Mouse (Mus musculus): ENCODE results near the gene Lactb. TPM values are rescaled to one million over a fixed set of nuclear protein-coding genes. Genes with fewer than 3 reads are reported as not detected.

The Lactb gene
- 7.5 and 7.8 TPM in 2 replicates for polyA plus RNA-seq (2015; fragmentation: Nextera tagmentation; extraction: Ambion mirVana)

DNA sequence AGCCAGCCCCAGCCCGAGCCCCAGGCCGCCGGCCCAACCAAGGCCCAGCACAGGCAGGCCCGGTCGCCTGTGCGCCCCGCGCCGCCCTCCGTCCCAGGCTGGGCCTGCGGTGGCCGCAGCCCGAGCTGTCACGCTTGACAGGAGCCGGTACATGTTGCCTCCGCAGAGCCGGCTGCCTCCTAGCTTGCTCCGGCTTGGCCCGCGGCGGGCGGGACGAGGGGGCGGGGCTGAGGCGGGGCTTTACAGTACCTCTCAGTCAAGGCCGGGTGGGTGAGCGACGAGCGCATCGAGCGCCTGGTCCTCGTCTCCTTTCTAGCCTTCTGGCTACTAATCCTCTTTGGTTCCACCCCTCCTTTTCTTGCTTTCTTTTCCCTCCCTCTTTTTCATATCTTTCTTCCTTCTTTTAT, at the start of gene Lactb:
Gene Lactb (minus strand): TSS at position 246 of the 407 bp plus-strand sequence.
- Histone ChIP-seq H3K4me2 (replicated peaks) (peak within 1 kb of the TSS; percentile 73), H3K27ac (peak within 1 kb of the TSS; percentile 70), H3K9me3 (no peaks in the 10 kb centered on the region), H3K9ac (peak within 1 kb of the TSS; percentile 79), H3K36me3 (peaks cover 8% of the 10 kb centered on the region), H3K27me3 (no peaks in the 10 kb centered on the region), H3K4me3 (peak within 1 kb of the TSS; percentile 88), H3K4me1 (peaks cover 9% of the 10 kb centered on the region; the same call in 1 of the 2 replicates)
- peak; percentile 97 for ATAC-seq (ENCODE audit: low FRiP score, low read depth)
- WGBS = under 1% methylated on average over 32 of the region's 32 CpGs

- no peaks in the 10 kb centered on the region for H3K9me3 ChIP-seq
- no peak overlapping the region for H3K4me2 ChIP-seq (replicated peaks)
- no peak overlapping the region for H3K9ac ChIP-seq
- H3K36me3 ChIP-seq = peaks cover 75% of the 10 kb centered on the region
- WGBS = 96% methylated on average over 9 of the region's 9 CpGs
- no peaks in the 10 kb centered on the region for H3K27me3 ChIP-seq
- no peak overlapping the region for H3K27ac ChIP-seq
- no peak overlapping the region for H3K4me3 ChIP-seq
- ATAC-seq (ENCODE audit: low FRiP score, low read depth) = no peak
- H3K4me1 ChIP-seq = no peaks in the 10 kb centered on the region
Observed at GRCm38 (mm10) chr9:67023371-67023770, 48.1 kb upstream of the Lactb start.

DNA sequence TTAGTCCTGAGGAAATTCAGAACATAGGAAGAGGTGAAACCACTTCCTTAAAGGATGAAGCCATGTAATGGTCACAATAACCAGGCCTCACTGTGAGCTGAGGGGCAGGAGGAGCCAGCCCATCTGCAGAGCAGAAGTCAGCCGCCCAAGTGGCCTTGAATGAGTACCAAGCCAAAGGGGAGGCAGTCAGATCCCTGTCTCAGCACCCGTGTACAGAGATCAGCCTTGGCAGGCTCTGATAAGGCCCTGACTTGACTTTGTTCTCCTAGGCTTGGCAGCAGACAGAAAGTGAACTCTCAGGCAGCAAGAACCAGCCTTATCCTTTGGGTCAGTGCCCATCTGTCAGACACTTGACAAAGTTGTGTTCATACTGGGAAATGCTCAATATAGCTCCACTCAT, 44.8 kb upstream of the Lactb start:
- Histone ChIP-seq H3K4me2 (replicated peaks) (no peak overlapping the region), H3K4me1 (no peaks in the 10 kb centered on the region), H3K27me3 (no peaks in the 10 kb centered on the region), H3K27ac (no peak overlapping the region), H3K9me3 (no peaks in the 10 kb centered on the region), H3K4me3 (no peak overlapping the region), H3K9ac (no peak overlapping the region), H3K36me3 (peaks cover 44% of the 10 kb centered on the region)
- no peak for ATAC-seq (ENCODE audit: low FRiP score, low read depth)
- WGBS = 64% methylated on average over 2 of the region's 2 CpGs

DNA sequence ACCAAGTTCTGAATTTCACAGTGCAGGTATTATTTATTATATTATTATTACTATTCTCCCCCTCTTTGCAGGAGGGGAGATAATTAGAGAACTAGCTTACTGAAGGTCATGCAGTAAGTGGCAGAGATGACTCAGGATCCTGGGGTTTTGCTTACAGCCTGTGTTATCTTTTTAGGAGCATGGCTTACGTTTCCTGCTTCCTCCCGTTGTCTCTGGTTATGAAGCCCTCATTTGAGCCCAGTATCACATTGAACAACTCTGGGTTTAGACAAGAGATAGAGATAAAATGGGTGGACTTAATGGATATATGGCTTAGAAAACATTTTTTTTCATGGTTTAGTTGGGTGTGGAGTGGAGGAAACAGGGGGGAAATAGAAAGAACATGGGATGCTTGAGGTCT, 38.2 kb upstream of the Lactb start:
- Histone ChIP-seq H3K9ac (no peak overlapping the region), H3K36me3 (no peaks in the 10 kb centered on the region), H3K9me3 (no peaks in the 10 kb centered on the region), H3K27ac (no peak overlapping the region), H3K4me1 (peaks cover 32% of the 10 kb centered on the region), H3K4me3 (no peak overlapping the region), H3K27me3 (no peaks in the 10 kb centered on the region), H3K4me2 (replicated peaks) (no peak overlapping the region)
- 80% methylated on average over 2 of the region's 2 CpGs for WGBS
- ATAC-seq (ENCODE audit: low FRiP score, low read depth) = no peak

- Histone ChIP-seq H3K27me3 (no peaks in the 10 kb centered on the region), H3K4me2 (replicated peaks) (no peak overlapping the region), H3K27ac (peak overlapping the region; percentile 63; the same call in 1 of the 2 replicates), H3K4me3 (no peak overlapping the region), H3K9ac (no peak overlapping the region), H3K9me3 (no peaks in the 10 kb centered on the region), H3K4me1 (peaks cover 42% of the 10 kb centered on the region), H3K36me3 (no peaks in the 10 kb centered on the region)
- peak; percentile 85 for ATAC-seq (ENCODE audit: low FRiP score, low read depth)
- 25% methylated on average over 3 of the region's 3 CpGs for WGBS
Observed at GRCm38 (mm10) chr9:67012470-67012869, 37.2 kb upstream of the Lactb start.

DNA sequence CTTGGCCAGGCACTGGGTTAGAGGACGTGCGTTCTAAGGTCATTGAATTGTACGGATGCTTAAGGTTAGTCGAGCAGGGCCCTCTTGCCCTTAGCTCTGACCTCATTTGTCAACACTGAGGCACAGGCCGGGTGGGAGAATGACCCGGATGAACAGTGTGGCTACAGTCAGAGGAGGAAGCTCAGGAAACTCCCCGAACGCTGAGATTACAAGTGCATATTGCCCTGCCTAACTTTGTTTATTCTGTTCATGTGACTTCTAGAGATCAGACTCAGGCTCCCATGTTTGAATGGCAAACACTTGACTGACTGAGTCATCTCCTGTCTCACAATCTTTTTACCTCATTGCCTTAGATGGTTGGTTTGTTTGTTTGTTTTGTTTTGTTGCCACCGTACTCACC, 36.2 kb upstream of the Lactb start:
- no peak overlapping the region for H3K4me2 ChIP-seq (replicated peaks)
- no peak for ATAC-seq (ENCODE audit: low FRiP score, low read depth)
- no peak overlapping the region for H3K4me3 ChIP-seq
- peaks cover 49% of the 10 kb centered on the region for H3K4me1 ChIP-seq
- no peaks in the 10 kb centered on the region for H3K36me3 ChIP-seq
- no peaks in the 10 kb centered on the region for H3K9me3 ChIP-seq
- no peak overlapping the region for H3K27ac ChIP-seq
- H3K27me3 ChIP-seq = no peaks in the 10 kb centered on the region
- no peak overlapping the region for H3K9ac ChIP-seq
- WGBS = 84% methylated on average over 9 of the region's 9 CpGs

- H3K9ac ChIP-seq = peak overlapping the region; percentile 10; the same call in 1 of the 2 replicates
- H3K4me1 ChIP-seq = peaks cover 54% of the 10 kb centered on the region
- H3K9me3 ChIP-seq = no peaks in the 10 kb centered on the region
- peak overlapping the region; percentile 74 for H3K27ac ChIP-seq
- no peak overlapping the region for H3K4me3 ChIP-seq
- H3K27me3 ChIP-seq = no peaks in the 10 kb centered on the region
- peak overlapping the region; percentile 33 for H3K4me2 ChIP-seq (replicated peaks)
- ATAC-seq (ENCODE audit: low FRiP score, low read depth) = no peak
- no peaks in the 10 kb centered on the region for H3K36me3 ChIP-seq
- 6% methylated on average over 11 of the region's 11 CpGs for WGBS
Observed at GRCm38 (mm10) chr9:67008781-67009180, 33.5 kb upstream of the Lactb start.

- Histone ChIP-seq H3K27ac (no peak overlapping the region), H3K27me3 (no peaks in the 10 kb centered on the region), H3K4me2 (replicated peaks) (no peak overlapping the region), H3K4me3 (no peak overlapping the region), H3K36me3 (no peaks in the 10 kb centered on the region), H3K9me3 (no peaks in the 10 kb centered on the region), H3K4me1 (peaks cover 38% of the 10 kb centered on the region), H3K9ac (no peak overlapping the region)
- 68% methylated on average over 4 of the region's 4 CpGs for WGBS
- no peak for ATAC-seq (ENCODE audit: low FRiP score, low read depth)
Observed at GRCm38 (mm10) chr9:67006376-67006775, 31.1 kb upstream of the Lactb start.

- Histone ChIP-seq H3K27me3 (no peaks in the 10 kb centered on the region), H3K36me3 (no peaks in the 10 kb centered on the region), H3K4me1 (peaks cover 40% of the 10 kb centered on the region), H3K4me2 (replicated peaks) (no peak overlapping the region), H3K9ac (no peak overlapping the region), H3K27ac (no peak overlapping the region), H3K9me3 (no peaks in the 10 kb centered on the region), H3K4me3 (no peak overlapping the region)
- 88% methylated on average over 11 of the region's 11 CpGs for WGBS
- no peak for ATAC-seq (ENCODE audit: low FRiP score, low read depth)
Observed at GRCm38 (mm10) chr9:67005161-67005742, 30.0 kb upstream of the Lactb start.

DNA sequence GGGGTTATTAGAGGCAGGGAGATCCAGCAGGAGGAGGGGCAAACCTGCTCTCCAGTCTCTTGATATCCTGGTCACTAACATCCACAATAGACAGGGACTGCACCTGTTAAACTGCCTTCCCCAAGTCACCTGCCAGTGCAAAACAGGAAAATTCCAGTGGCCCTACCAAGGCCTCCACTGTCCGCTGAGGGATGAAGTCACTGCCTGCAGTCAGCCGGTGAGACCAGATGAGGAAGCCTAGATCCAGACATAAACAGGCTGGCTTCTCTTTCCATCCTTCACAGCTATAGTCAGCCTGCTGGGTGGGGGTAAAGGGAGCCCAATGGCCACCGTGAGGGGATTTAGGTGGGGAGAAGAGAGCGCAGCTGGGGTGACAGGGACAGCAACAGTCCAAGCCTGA, 28.4 kb upstream of the Lactb start:
- no peaks in the 10 kb centered on the region for H3K9me3 ChIP-seq

DNA sequence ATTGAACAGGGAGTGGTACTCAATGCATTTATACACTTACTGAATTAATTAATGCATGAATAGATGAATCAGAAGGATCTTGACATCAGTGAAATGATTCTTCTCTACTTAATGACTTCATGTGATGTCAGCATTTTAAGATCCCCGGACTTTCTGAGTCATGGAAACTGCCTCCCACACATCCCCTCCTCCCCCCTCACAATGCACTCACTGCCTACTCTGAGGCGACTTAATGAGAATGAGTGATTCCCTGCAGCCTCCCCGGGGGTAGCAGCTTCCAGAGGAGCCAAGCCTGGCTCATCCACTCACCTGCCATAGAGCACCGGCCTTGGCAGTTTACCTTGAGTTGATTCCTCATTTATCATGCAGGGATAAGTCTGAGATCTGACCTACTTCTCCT, 27.9 kb upstream of the Lactb start:
- Histone ChIP-seq H3K9me3 (no peaks in the 10 kb centered on the region), H3K36me3 (no peaks in the 10 kb centered on the region), H3K4me3 (no peak overlapping the region), H3K27me3 (no peaks in the 10 kb centered on the region), H3K9ac (no peak overlapping the region), H3K4me1 (peaks cover 22% of the 10 kb centered on the region), H3K27ac (no peak overlapping the region), H3K4me2 (replicated peaks) (no peak overlapping the region)
- no peak for ATAC-seq (ENCODE audit: low FRiP score, low read depth)
- WGBS = 38% methylated on average over 4 of the region's 4 CpGs

More for the DNA sequence above, 28.4 kb upstream of the Lactb start:
- WGBS = 49% methylated on average over 4 of the region's 4 CpGs
- Histone ChIP-seq H3K4me3 (no peak overlapping the region), H3K36me3 (no peaks in the 10 kb centered on the region), H3K4me2 (replicated peaks) (no peak overlapping the region), H3K27me3 (no peaks in the 10 kb centered on the region), H3K9ac (no peak overlapping the region), H3K4me1 (peaks cover 27% of the 10 kb centered on the region), H3K27ac (no peak overlapping the region)
- ATAC-seq (ENCODE audit: low FRiP score, low read depth) = no peak

DNA sequence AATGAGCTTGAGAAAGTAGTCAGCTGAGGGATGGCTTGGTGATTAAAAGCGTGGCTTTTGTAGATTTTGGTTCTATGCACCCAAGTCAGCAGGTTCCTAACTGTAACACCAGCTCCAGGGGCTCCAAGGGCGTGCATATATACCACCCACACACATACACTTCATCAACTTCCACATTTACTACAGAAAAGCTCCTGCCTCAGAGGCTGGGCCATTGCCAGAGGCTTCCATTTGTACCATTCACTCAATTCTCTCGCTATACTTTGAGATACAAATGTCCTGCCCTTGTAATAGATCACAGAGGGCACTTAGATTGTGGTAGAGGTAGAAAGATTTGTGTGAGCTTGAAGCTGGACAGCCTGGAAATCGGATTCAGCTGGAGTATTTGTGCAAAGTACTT, 26.2 kb upstream of the Lactb start:
- Histone ChIP-seq H3K9me3 (no peaks in the 10 kb centered on the region), H3K9ac (no peak overlapping the region), H3K4me3 (no peak overlapping the region), H3K4me1 (peaks cover 8% of the 10 kb centered on the region; the same call in 1 of the 2 replicates), H3K4me2 (replicated peaks) (no peak overlapping the region), H3K36me3 (no peaks in the 10 kb centered on the region), H3K27ac (no peak overlapping the region), H3K27me3 (no peaks in the 10 kb centered on the region)
- WGBS = 72% methylated on average over 4 of the region's 4 CpGs
- ATAC-seq (ENCODE audit: low FRiP score, low read depth) = no peak

- H3K9ac ChIP-seq = no peak overlapping the region
- H3K4me3 ChIP-seq = no peak overlapping the region
- H3K4me2 ChIP-seq (replicated peaks) = no peak overlapping the region
- no peak overlapping the region for H3K27ac ChIP-seq
- H3K4me1 ChIP-seq = peaks cover 4% of the 10 kb centered on the region; the same call in 1 of the 2 replicates
- no peaks in the 10 kb centered on the region for H3K27me3 ChIP-seq
- no peak for ATAC-seq (ENCODE audit: low FRiP score, low read depth)
- WGBS = 8% methylated on average over 6 of the region's 6 CpGs
- H3K36me3 ChIP-seq = no peaks in the 10 kb centered on the region
- H3K9me3 ChIP-seq = no peaks in the 10 kb centered on the region
Observed at GRCm38 (mm10) chr9:67001050-67001449, 25.8 kb upstream of the Lactb start.
